In the genomic region with DNA sequence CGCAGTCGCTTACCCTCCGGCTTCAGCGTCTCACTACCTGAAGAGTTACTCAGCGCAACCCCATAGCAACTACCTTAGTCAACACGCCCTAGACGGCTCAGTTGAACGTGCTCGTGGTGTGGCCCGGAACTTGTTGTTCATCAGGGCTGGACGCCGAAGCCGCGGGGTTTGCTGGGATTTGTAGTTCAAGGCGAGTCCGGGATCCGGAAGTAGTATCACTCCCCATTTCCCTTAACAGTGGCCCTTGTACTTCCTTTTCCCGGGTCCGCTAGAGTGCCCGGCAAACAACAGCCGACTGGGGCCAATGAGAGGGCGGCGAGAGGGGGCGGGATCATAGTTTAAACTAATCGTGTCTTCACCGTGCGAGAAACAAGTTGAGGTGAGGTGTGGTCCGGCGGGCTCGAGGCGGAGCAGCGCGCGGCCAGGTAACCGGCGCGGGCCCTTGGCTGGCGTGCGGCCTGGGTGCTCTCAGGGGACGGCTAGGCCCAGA, we compare ENCODE assay signal across 8 mouse cellular contexts. TPM values are rescaled to one million over a fixed set of nuclear protein-coding genes. Genes with fewer than 3 reads are reported as not detected.
DNase-seq lines count a peak whose midpoint lies in the region; ATAC-seq and TF ChIP-seq lines count a peak whose summit lies in the region.

TSS of gene Lrrc51 (minus strand) at position 145 of the 490 bp plus-strand sequence.
TSS of gene Numa1 (plus strand) at position 361 of the 490 bp plus-strand sequence.

- no peaks in the 10 kb centered on the region for H3K27me3 ChIP-seq in forebrain, embryonic 15.5 days

- H3K36me3 ChIP-seq in ES-E14 (ENCODE audit: control insufficient read depth, insufficient read depth, low read length, poor library complexity, severe bottlenecking): no peaks in the 10 kb centered on the region
- no peaks in the 10 kb centered on the region for H3K36me3 ChIP-seq in forebrain, embryonic 15.5 days

- TF ChIP-seq CTCF in lung, adult 2 months (IDR thresholded peaks at IDR 0.05; ENCODE audit: insufficient read depth, low read length): no peak

- peak; percentile 84; the same call in 1 of the 2 replicates for TF ChIP-seq POLR2A in lung, adult 2 months (IDR thresholded peaks at IDR 0.05; ENCODE audit: borderline replicate concordance, extremely low read depth, low read depth, low read length)

- peak within 1 kb of the TSS; percentile 76 for H3K4me2 ChIP-seq in forebrain, embryonic 15.5 days (replicated peaks)

- H3K4me1 ChIP-seq in ES-E14 (ENCODE audit: control insufficient read depth in 2 of 2, insufficient read depth in 2 of 2, low read length in 2 of 2, poor library complexity in 1 of 2): peaks cover 0 to 2% of the 10 kb centered on the region in 2 experiments; a peak in 1 of 4 replicates
- peaks cover 38% of the 10 kb centered on the region for H3K4me1 ChIP-seq in forebrain, embryonic 15.5 days
- no peaks in the 10 kb centered on the region; the same call in 1 of the 2 replicates for H3K4me1 ChIP-seq in lung, adult 2 months (ENCODE audit: control insufficient read depth, insufficient read depth, low read length)

- peak; percentile 99 for DNase-seq in ES-E14 (ENCODE audit: low read depth, low spot score)
- peak; percentile 96 for DNase-seq in cerebellum, adult 11-12 months
- peak; percentile 94 for DNase-seq in heart, postnatal 25 days (ENCODE audit: low spot score)
- DNase-seq in layer of hippocampus, adult 18-20 months (ENCODE audit: low spot score in 2 of 2): peak; percentile 98
- DNase-seq in lung, adult 2 months: peak; percentile 97
- peak; percentile 96 to 98 for DNase-seq in thymus, adult 18-20 months

- peak within 1 kb of the TSS; percentile 83 to 98 for H3K4me3 ChIP-seq in ES-E14 (ENCODE audit: insufficient read depth in 1 of 2, low read depth in 1 of 2, low read length in 2 of 2, poor library complexity in 1 of 2, severe bottlenecking in 1 of 2)
- H3K4me3 ChIP-seq in forebrain, embryonic 15.5 days: peak within 1 kb of the TSS; percentile 89
- peak within 1 kb of the TSS; percentile 87 for H3K4me3 ChIP-seq in lung, adult 2 months (replicated peaks; ENCODE audit: extremely low read depth, low read depth, low read length)

- peak within 1 kb of the TSS; percentile 91 for H3K27ac ChIP-seq in ES-E14 (ENCODE audit: insufficient read depth, low read depth, low read length, poor library complexity, severe bottlenecking)
- H3K27ac ChIP-seq in forebrain, embryonic 15.5 days (replicated peaks): peak within 1 kb of the TSS; percentile 69

- intact Hi-C loops in heart, postnatal 25 days (cut with DNase I): loop anchor here (5.0 kb wide), 3 partner anchors 34 to 129 kb away; no protein-coding TSS in a partner anchor

- in situ Hi-C loops in ES-E14 (cut with MboI; ENCODE audit: low sequenced_read_pairs in 2 of 2, unreplicated experiment in 2 of 2): no loop called here

- H3K9me3 ChIP-seq in ES-E14 (ENCODE audit: control insufficient read depth, insufficient read depth, low read depth, low read length): no peaks in the 10 kb centered on the region
- H3K9me3 ChIP-seq in forebrain, embryonic 15.5 days: no peaks in the 10 kb centered on the region

- WGBS in forebrain, embryonic 15.5 days: under 1% methylated on average over 40 of the region's 40 CpGs
- under 1% methylated on average over 40 of the region's 40 CpGs for WGBS in lung, adult 2 months

- peak; percentile 98 for ATAC-seq in forebrain, embryonic 15.5 days (replicated peaks)
- ATAC-seq in neutrophil, adult 5-6 weeks (ENCODE audit: extremely low read depth, insufficient number of reproducible peaks, low FRiP score, poor library complexity, severe bottlenecking): peak; percentile 98

- H3K9ac ChIP-seq in ES-E14 (ENCODE audit: insufficient read depth, low read depth, low read length, poor library complexity, severe bottlenecking): peak within 1 kb of the TSS; percentile 99
- peak within 1 kb of the TSS; percentile 75 for H3K9ac ChIP-seq in forebrain, embryonic 15.5 days (replicated peaks)

TF ChIP-seq in ES-E14, 5 proteins besides CTCF, POLR2A, EP300 and RAD21:
- TF ChIP-seq CHD2 (IDR thresholded peaks at IDR 0.05; ENCODE audit: low read depth, low read length) (no peak), ZC3H11A (IDR thresholded peaks at IDR 0.05; ENCODE audit: borderline replicate concordance, low read depth, low read length) (no peak), MAFK (IDR thresholded peaks at IDR 0.05; ENCODE audit: insufficient read depth, low read depth, low read length) (no peak), ZNF384 (IDR thresholded peaks at IDR 0.05; ENCODE audit: low read depth, low read length) (no peak), HCFC1 (IDR thresholded peaks at IDR 0.05; ENCODE audit: borderline replicate concordance, insufficient read depth, low read length) (peak; percentile 94)

RNA-seq across cellular contexts. Expression of gene Lrrc51, which starts in this region (rescaled TPM):
- total RNA-seq in ES-E14 (2012; rRNA removed): 2.6 TPM in 2 replicates
- 9.5 and 12.7 TPM in 2 replicates for polyA plus RNA-seq in forebrain, embryonic 15.5 days (2015; fragmentation: Nextera tagmentation; extraction: Ambion mirVana)
- 1 to 10 TPM; 3.3 to 4.1 TPM for total RNA-seq in heart, postnatal 25 days (2021)
- total RNA-seq in layer of hippocampus, adult 18-20 months (2021): 1 to 10 TPM; 4.9 to 7.9 TPM
- polyA plus RNA-seq in lung, adult 2 months (2012; rRNA removed): 28.9 and 36.5 TPM in 2 replicates
- 0.93 and 3.2 TPM in 2 replicates for total RNA-seq in neutrophil, adult 5-6 weeks (2017)

RNA-seq across cellular contexts. Expression of gene Numa1, which starts in this region (rescaled TPM):
- total RNA-seq in ES-E14 (2012; rRNA removed): 91.0 and 95.6 TPM in 2 replicates
- polyA plus RNA-seq in forebrain, embryonic 15.5 days (2015; fragmentation: Nextera tagmentation; extraction: Ambion mirVana): 63.3 and 65.1 TPM in 2 replicates
- total RNA-seq in heart, postnatal 25 days (2021): 10 to 100 TPM; 88.4 to 93.0 TPM
- total RNA-seq in layer of hippocampus, adult 18-20 months (2021): 100 to 1,000 TPM; 108 to 119 TPM
- 80.1 and 93.4 TPM in 2 replicates for polyA plus RNA-seq in lung, adult 2 months (2012; rRNA removed)
- 225 and 227 TPM in 2 replicates for total RNA-seq in neutrophil, adult 5-6 weeks (2017)

Comparison
In these comparisons a context has a peak if more than half of its experiments do, and no peak if none do; other contexts are left out.
1. Peak in every context shown above with its lines: DNase-seq, ATAC-seq, H3K4me3 ChIP-seq and H3K27ac ChIP-seq.